Mouse (Mus musculus) testis, adult 2 months (tissue): Measurements from ENCODE around the gene Xylt2.

ENCODE experiments used
- CTCF ChIP-seq: fragments of 200-500 bp; IDR thresholded peaks from 2 replicates; pipeline ENCODE4 v1.5.1; 2012; ENCODE audit warnings: low read depth, mild to moderate bottlenecking, inconsistent platforms, low read length, moderate library complexity; ENCODE audit not compliant: control insufficient read depth, insufficient read depth, insufficient replicate concordance
- POLR2A ChIP-seq: fragments of 200-500 bp; IDR thresholded peaks from 2 replicates; pipeline ENCODE4 v1.6.1; 2012; ENCODE audit warnings: low read depth, mild to moderate bottlenecking, inconsistent platforms, low read length, moderate library complexity; ENCODE audit not compliant: control insufficient read depth

DNA sequence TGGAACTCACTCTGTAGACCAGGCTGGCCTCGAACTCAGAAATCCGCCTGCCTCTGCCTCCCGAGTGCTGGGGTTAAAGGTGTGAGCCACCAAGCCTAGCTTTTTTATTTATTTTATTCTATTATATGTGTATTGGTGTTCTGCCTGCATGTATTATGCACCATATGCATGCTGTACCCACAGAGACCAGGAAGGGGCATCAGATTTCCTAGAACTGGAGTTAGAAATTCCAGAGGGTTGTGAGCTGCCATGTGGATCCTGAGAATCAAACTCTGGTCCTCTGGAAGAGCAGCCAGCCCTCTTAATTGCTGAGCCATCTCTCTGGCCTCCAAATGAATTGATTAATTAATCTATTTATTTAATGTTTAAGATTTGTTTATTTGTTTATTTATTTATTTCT, 22.1 kb upstream of the Xylt2 start:
- no peak for TF ChIP-seq CTCF
- TF ChIP-seq POLR2A = no peak
